Mouse (Mus musculus) A20 (cell line): ENCODE results near the gene Npm3.

Experiments
- DNase-seq: peaks from one replicate; pipeline ENCODE4 v3.0.0-alpha.2; 2011; ENCODE audit warnings: low read depth, low spot score

Gene Npm3

DNA sequence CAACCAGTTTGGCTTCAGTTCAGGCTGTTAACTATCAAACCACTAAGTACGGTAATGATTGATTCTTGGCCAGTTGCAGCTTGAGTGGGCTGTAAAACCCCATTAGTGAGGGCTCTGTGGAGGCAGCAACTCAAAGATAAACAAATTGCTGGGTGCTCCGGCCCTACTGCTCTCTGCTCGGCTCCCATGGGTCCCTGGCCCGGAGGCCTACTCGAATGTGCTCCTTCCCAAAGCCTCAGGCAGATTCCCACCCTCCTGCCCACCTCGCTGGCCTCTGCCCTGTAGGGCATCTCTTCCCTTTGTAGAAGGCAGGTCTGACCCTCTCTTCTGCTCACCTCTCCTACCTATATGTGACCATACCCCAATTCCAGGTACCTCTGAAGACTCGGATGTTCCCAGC, 14.6 kb downstream of the Npm3 start:
- DNase-seq = no peak

DNA sequence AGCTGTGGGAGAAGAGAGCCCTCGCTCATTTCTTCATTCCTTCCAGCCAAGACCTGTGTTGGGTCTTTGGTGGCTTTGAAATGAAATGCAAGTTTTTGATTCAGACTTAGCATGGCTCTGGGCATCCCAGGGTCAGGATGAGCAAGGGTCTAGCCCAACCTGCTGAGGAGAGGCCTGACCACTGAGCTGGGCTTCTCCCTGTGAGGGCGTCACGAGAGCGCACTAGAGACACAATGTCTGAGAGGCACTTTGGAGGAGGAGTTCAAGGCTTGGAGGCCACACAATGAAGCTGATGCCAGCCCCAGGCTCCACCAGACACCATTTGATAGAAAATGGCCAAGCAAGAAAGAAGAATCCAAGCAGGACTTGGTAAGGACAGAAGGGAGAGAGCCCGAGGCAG, 15.2 kb downstream of the Npm3 start:
- no peak for DNase-seq

DNA sequence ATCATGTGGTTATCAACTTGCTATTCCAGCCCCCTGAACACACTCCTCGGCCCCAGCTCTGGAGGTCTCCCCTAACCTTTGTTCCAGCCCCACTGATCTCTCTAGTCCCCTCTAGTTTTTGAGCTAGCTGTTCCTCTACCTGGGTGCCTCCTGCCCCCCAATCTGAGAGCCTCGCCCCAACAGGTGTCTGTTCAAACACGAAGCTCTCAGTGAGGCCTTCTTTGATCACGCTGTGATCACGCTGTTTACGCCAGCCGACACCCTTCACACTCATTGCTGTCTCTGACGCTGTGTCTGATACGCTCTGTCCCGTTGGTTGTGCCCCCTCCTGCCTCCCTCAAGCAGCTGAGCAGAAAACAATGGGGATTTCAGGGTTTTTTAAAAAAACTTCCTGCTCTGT, 15.8 kb downstream of the Npm3 start:
- no peak for DNase-seq

DNA sequence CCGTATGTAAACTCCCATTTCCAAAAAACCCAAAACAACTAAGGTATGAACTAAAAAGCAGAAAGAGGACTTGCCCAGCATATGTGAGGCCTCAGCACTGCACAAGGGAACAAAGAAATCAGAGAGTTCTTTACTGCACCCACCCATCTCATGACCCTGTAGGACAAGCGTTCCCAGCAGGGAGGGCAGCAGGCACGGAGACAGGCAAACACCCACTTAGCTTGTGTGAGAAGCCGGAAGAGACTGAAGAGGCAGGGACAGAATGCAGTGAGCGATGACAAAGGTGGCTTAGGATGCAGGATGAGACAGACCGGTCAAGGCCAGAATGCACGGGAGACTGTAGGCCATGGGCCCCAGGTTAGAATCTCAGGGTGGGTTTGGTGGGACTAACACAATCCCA, 17.7 kb downstream of the Npm3 start:
- DNase-seq = no peak

DNA sequence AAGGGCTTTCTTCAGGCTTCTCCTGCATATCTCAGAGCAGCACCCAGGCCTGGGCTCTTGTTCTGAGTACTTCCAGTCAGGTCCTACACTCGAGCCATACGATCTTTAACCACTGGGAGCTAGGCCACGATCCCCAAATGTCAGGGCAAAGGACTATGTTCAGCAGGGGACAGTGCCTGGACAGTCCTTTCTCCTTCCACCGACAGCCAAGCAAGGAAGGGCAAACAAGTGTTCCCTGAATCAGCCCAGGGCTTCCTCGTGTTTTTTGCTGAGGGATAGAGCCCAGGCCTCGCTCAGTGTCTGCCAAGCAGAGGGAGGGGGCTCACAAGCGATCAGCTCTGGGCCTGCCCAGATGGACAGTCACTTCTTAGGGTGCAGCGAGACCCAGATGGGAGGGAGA, 19.3 kb downstream of the Npm3 start:
- no peak for DNase-seq

- DNase-seq = no peak
Measured at GRCm38 (mm10) chr19:45727231-45727630, 22.2 kb downstream of the Npm3 start.

- DNase-seq = no peak
Measured at GRCm38 (mm10) chr19:45725677-45726277, 23.6 kb downstream of the Npm3 start.

DNA sequence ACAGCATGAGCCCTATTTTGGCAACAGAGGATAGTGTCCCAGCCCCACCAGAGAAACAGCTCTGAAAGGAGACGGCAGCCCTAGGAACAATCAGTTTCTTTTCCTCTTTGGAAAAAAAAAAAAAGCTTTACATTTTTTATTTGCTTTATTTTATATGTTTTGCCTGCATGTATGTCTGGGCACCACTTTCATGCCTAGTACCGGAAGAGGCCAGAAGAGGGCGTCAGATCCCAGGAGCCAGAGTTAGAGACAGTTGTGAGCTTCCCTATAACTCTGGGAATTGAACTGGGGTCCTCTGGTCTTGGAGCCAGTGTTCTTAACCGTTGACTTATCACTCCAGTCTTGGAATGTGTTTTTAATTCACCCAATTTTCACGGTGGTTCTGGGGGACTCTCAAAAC, 27.2 kb downstream of the Npm3 start:
- no peak for DNase-seq

DNA sequence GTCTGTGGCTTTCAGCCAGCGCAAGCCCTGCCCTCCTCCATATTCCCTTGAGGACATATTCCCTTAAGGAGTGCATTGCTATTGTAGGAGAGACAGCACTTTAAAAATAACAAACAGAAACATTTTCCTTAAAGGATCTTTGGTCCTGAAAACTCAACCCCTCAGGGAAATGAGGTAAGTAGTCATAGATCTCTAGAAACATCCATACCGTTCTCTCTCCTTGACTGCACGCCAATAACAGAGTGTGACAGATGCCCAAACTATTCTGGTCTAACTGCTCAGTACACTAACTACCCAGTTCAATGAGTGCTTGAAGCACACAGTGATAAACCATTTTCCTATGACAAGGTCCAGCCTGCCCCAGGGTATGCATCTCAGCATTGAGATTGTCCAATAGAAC, 31.1 kb downstream of the Npm3 start:
- DNase-seq = no peak

GRCm38 (mm10) chr19:45717493-45718220, 31.7 kb downstream of the Npm3 start:
- DNase-seq = no peak

DNA sequence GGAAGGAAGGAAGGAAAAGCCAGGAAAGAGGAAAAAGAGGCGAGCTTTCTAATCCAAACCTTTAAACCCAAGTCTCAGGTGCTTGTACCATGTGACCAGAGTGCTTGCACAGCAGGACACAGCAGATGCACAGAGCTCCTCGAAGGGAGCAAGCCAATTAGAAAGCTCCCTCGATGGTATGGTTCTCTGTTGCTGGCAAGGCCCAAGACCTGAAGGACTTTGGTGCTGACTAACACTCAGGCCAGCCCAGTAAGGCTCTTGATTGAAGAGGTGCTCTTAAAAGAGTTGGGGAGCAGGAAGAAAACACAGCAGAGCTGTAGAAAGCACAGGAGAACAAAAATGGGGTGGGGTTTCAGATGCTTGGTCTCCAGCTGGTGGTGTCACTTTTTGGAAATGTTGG, 40.7 kb downstream of the Npm3 start:
- DNase-seq = no peak
